Mouse (Mus musculus) adrenal gland, adult 8-10 months (tissue): ENCODE measurements at regions not wholly inside any gene's neighbourhood (a gene's known extent, or its start where the extent isn't known, plus 50 kb on each side); places are given as distances from the start of the nearest gene placed in this dataset.

Experiments
- DNase-seq: peaks from one replicate; pipeline ENCODE4 v3.0.0; 2022

- DNase-seq, result no peak
Measured at GRCm38 (mm10) chr14:90488301-90488700, 2017.1 kb upstream of the Pcdh20 start.

GRCm38 (mm10) chr14:90447971-90448370, 1976.8 kb upstream of the Pcdh20 start:
- DNase-seq, result no peak

GRCm38 (mm10) chr14:90432874-90433543, 1961.8 kb upstream of the Pcdh20 start:
- peak; percentile 5 for DNase-seq

DNA sequence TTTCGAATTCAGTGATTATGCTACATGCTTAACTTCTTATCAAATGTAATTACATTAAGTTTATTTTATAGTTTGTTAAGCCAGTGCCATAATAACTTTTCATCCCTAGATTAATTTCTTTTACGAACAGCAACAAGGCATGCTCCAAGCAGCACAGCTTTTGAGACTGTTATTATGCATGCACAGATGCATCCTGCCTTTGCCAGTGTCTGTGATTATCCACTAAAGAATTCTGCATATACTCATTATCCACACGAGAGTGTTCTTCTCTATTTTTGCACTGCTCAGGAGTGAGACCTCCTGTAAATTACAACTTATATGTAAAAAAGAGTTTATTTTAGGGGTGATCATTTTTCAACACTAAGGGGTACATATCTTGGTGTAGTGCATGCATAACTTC, 1941.5 kb upstream of the Pcdh20 start:
- DNase-seq, result no peak

DNA sequence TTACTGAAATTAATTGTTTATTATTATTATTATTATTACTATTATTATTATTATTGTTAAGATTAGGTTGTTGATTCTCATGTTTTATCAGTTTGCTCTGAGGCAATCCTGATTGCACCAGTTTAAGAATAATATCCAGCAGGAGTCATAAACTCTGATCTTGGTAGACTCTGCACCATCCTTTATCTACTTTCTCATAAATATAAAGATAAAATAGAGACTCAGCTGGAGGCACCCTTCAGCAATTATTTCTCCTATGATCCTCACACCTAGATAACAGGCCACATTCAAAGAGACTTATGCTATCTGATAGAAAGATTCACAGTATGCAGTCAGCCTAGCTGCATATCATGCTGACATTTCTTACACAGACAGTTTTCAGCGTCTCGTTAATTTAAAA, 1935.2 kb upstream of the Pcdh20 start:
- DNase-seq, result no peak

- no peak for DNase-seq
Measured at GRCm38 (mm10) chr14:90405476-90405875, 1934.3 kb upstream of the Pcdh20 start.

GRCm38 (mm10) chr14:90367256-90367936, 1896.2 kb upstream of the Pcdh20 start:
- DNase-seq, result no peak

DNA sequence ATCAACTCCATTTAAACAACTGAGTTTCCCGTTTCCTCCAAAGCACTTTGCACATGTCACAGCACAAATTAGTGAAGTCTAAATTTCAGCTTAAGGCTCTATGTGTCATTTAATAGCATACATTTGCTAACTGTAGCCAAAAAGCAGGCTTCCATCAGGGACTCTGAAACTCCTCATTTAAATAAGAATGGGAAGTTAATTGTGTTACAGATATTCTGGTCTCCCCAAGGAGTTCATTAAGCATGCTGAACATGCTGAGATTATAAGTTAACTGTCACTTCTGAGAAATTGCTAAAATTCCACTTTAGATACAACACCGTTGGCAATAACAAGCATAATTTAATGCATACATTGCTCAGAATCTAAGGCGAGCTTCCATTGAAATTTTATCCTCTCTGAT, 1863.3 kb upstream of the Pcdh20 start:
- no peak for DNase-seq

DNA sequence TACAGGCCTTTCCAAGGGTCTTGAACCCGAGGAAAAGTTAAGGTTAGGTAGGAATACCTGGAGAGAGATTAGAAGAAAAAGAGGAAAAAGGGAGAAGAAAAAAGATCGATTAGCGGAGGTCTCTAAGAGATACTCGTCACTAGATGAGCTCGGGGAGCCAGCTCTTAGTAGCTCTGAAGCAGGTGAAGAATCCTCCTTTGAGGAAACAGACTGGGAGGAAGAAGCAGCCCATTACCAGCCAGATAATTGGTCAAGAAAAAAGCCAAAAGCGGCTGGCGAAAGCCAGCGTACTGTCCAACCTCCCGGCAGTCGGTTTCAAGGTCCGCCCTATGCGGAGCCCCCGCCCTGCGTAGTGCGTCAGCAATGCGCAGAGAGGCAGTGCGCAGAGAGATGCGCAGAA, 1824.3 kb upstream of the Pcdh20 start:
- peak; percentile 7 for DNase-seq

DNA sequence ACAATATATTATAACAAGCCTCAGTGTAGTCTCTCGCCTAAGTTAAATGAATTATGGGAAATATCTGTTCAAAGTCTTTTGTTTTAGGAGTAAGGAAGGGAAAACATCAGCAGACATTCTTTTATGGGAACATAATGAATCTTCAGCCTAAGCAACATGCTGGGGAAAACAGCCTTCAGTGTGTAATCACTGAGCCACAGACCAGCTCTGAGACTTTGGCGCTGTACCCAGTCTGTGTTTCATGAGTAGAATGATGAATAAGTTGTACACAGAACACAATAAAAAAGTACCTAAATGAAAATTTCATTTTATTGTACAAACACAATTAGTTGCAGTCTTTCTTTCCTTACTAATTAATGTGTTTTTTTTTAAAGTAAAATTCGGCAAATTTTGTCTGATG, 1774.8 kb upstream of the Pcdh20 start:
- no peak for DNase-seq

GRCm38 (mm10) chr14:90232661-90233060, 1761.5 kb upstream of the Pcdh20 start:
- DNase-seq, result no peak

GRCm38 (mm10) chr14:90200294-90200693, 1729.1 kb upstream of the Pcdh20 start:
- no peak for DNase-seq

DNA sequence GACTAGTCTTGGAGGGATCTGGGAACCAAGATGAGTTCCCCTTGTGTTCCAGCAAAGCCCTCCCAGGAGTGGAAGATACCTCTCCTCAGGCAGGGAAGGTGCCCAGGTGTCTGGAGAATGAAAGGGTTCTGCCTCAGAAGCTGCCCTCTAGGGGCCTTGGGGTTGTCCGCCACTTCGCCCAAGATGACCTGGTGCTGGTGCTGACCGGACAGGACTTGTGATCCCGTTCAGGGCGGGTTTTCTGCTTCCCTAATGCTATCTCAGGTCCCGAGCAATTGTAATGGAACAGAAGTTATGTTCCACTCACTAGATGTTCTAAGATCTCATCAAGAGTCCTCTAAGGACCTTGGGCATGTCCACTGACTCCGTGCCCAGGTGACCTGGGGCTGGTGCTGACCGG, 1726.6 kb upstream of the Pcdh20 start:
- DNase-seq, result no peak

DNA sequence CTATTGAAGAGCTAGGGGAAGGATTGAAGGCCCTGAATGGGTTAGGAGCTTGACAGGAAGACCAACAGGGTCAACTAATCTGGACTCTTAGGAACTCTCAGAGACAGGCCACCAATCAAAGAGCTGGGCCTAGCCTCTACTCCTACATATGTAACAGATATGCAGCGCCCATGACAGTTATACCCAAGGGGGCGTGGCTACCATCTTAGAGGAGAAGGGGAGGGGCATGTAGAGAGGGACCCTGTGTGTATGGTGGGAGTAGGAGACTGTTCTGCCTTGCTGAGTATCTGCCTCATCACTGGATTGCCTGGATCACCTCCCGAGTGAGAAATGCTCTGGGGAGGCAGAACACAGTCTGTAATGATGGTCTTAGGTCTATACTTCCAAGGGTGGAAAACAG, 1701.5 kb upstream of the Pcdh20 start:
- DNase-seq, result no peak
